Mouse (Mus musculus) heart, adult 2 months (tissue): ENCODE measurements at regions not wholly inside any gene's neighbourhood (a gene's known extent, or its start where the extent isn't known, plus 50 kb on each side); places are given as distances from the start of the nearest gene placed in this dataset.

ENCODE experiments used
- CTCF ChIP-seq: fragments of 200-600 bp; IDR thresholded peaks from 2 replicates; pipeline ENCODE4 v1.8.1; 2022; ENCODE audit warnings: antibody characterized with exemption, mild to moderate bottlenecking, moderate library complexity
- POLR2A ChIP-seq: fragments of 200-500 bp; IDR thresholded peaks from 2 replicates; pipeline ENCODE4 v1.6.1; 2011; ENCODE audit warnings: mild to moderate bottlenecking, low read depth, low read length, control low read depth; ENCODE audit not compliant: insufficient read depth

DNA sequence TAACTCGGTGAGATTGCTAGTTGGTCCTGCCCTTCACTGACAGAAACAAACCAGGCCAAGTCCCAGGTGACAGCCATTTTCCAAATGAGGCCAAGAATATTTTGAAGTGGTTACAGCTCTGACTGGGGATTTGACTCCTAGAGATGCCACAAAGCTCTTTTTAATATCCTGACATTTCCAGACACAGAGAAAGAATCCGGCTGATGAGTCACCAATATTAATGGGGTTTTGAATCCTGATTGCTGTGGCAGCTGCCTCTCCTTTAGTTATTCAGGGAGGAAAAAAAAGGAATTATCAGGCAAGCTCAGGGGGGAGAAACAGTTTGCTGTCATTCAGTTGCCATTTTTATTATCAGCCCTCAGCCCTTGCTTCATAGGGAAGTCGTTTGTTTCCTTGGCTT is 65.1 kb downstream of the Scg2 start:
- TF ChIP-seq POLR2A (no peak), CTCF (no peak)
